Mouse (Mus musculus) leukemia stem cell, adult 10-12 weeks (primary cell): ENCODE data around the gene Fgd1. TPM values are rescaled to one million over a fixed set of nuclear protein-coding genes. Genes with fewer than 3 reads are reported as not detected.

Source experiments
- polyA plus RNA-seq: library from polyadenylated mRNA; stranded (reverse); fragments of >175 nt; gene quantifications from 2 replicates; pipeline ENCODE4 v1.2.3, GENCODE M21; 2012; ENCODE audit warnings: low replicate concordance

Fgd1 gene
- 0.38 and 0.67 TPM in 2 replicates for polyA plus RNA-seq

GRCm38 (mm10) chrX:151045850-151046249 lies at the start of gene Fgd1:
Gene Fgd1, plus strand, starts transcription at chrX:151046150.

GRCm38 (mm10) chrX:151016938-151017877 lies 28.7 kb upstream of the Fgd1 start, which contains the start of gene Gnl3l:
Gene Gnl3l, minus strand, starts transcription at chrX:151017322.

GRCm38 (mm10) chrX:151096171-151097058 lies 50.5 kb downstream of the Fgd1 start, which contains the start of gene Tsr2:
Gene Tsr2, minus strand, starts transcription at chrX:151096543.

Other genes with a start within 250 kb of the Fgd1 start
- 3.0 and 4.8 TPM in 2 replicates for gene Maged2, start 231.8 kb upstream of the Fgd1 start, polyA plus RNA-seq
- gene Gnl3l, start 28.8 kb upstream of the Fgd1 start, polyA plus RNA-seq, result 0.57 and 1.3 TPM in 2 replicates
- 0.57 and 3.0 TPM in 2 replicates for gene Tsr2, start 50.4 kb downstream of the Fgd1 start, polyA plus RNA-seq
- not detected in 2 replicates for gene Wnk3, start 151.9 kb downstream of the Fgd1 start, polyA plus RNA-seq